Mouse (Mus musculus) heart, embryonic 10.5 days (tissue): Measurements from ENCODE around the gene Akr1a1. TPM values are rescaled to one million over a fixed set of nuclear protein-coding genes. Genes with fewer than 3 reads are reported as not detected.
"Not testable (repeated sequence)": the region's sequence is repeated elsewhere in the genome, so short reads cannot be mapped to it uniquely, and the experiment has no call there.

Experiments used
- DNase-seq: peaks from one replicate; pipeline ENCODE4 v3.0.0-alpha.2; 2017; ENCODE audit warnings: low spot score
- H3K27ac ChIP-seq: fragments of 300-500 bp; sonication (generic); 2 replicates; pipeline ENCODE4 v1.5.1; 2016; ENCODE audit warnings: mild to moderate bottlenecking
- H3K27me3 ChIP-seq: fragments of 300-500 bp; sonication (generic); 2 replicates; pipeline ENCODE4 v1.6.1; 2016; ENCODE audit warnings: mild to moderate bottlenecking; ENCODE audit not compliant: poor library complexity, insufficient read depth, severe bottlenecking
- H3K36me3 ChIP-seq: fragments of 300-500 bp; sonication (generic); 2 replicates; pipeline ENCODE4 v1.6.1; 2016; ENCODE audit warnings: mild to moderate bottlenecking, moderate library complexity
- H3K4me1 ChIP-seq: fragments of 300-500 bp; sonication (generic); 2 replicates; pipeline ENCODE4 v1.6.1; 2016; ENCODE audit warnings: mild to moderate bottlenecking
- H3K4me3 ChIP-seq: fragments of 300-500 bp; sonication (generic); 2 replicates; pipeline ENCODE4 v1.5.1; 2016; ENCODE audit warnings: mild to moderate bottlenecking, moderate library complexity
- H3K9me3 ChIP-seq: fragments of 300-500 bp; sonication (generic); 2 replicates; pipeline ENCODE4 v1.6.1; 2016; ENCODE audit warnings: mild to moderate bottlenecking, moderate library complexity
- WGBS: fragments of 180-500 bp; shearing (Covaris S2); methylation state at CpG from one replicate; pipeline ENCODE4 v1.1.7; 2016; 5-methylcytosine and 5-hydroxymethylcytosine counted together
- polyA plus RNA-seq: library from polyadenylated mRNA; unstranded; fragments of >200 nt; fragmentation: Nextera tagmentation; extraction: Ambion mirVana; gene quantifications from 2 replicates; pipeline ENCODE4 v1.2.1, GENCODE M21; 2016

The Akr1a1 gene
- polyA plus RNA-seq, 1 experiment from 2014 or later: 694 TPM

GRCm38 (mm10) chr4:116677808-116678207 lies 26.3 kb upstream of the Akr1a1 start:
- WGBS: 73% methylated on average over 1 of the region's 1 CpGs
- Histone ChIP-seq H3K9me3 (no peaks in the 10 kb centered on the region), H3K27ac (no peak overlapping the region), H3K36me3 (no peaks in the 10 kb centered on the region), H3K4me3 (no peak overlapping the region), H3K27me3 (no peaks in the 10 kb centered on the region), H3K4me1 (0 out of 2 replicates have a peak, but pooled peaks cover 2% of the 10 kb centered on the region)
- no peak for DNase-seq

GRCm38 (mm10) chr4:116676027-116676426 lies 24.5 kb upstream of the Akr1a1 start:
- Histone ChIP-seq H3K27me3 (no peaks in the 10 kb centered on the region), H3K36me3 (no peaks in the 10 kb centered on the region), H3K4me1 (0 out of 2 replicates have a peak, but pooled peaks cover 3% of the 10 kb centered on the region), H3K4me3 (no peak overlapping the region), H3K9me3 (no peaks in the 10 kb centered on the region), H3K27ac (no peak overlapping the region)
- DNase-seq: no peak
- 74% methylated on average over 3 of the region's 3 CpGs for WGBS

GRCm38 (mm10) chr4:116674761-116675160 lies 23.3 kb upstream of the Akr1a1 start:
- not testable (repeated sequence) for H3K27ac ChIP-seq, H3K4me1 ChIP-seq, H3K4me3 ChIP-seq, H3K27me3 ChIP-seq, DNase-seq, H3K36me3 ChIP-seq, H3K9me3 ChIP-seq
- 88% methylated on average over 6 of the region's 6 CpGs for WGBS

- H3K4me3 ChIP-seq: no peak overlapping the region
- 55% methylated on average over 2 of the region's 2 CpGs for WGBS
Measured at GRCm38 (mm10) chr4:116672785-116673184, 21.3 kb upstream of the Akr1a1 start.

GRCm38 (mm10) chr4:116669291-116669690 lies 17.8 kb upstream of the Akr1a1 start:
- H3K9me3 ChIP-seq: no peaks in the 10 kb centered on the region
- WGBS: 63% methylated on average over 2 of the region's 2 CpGs
- no peaks in the 10 kb centered on the region for H3K36me3 ChIP-seq
- no peaks in the 10 kb centered on the region for H3K27me3 ChIP-seq
- no peak overlapping the region for H3K27ac ChIP-seq
- no peak overlapping the region for H3K4me3 ChIP-seq
- H3K4me1 ChIP-seq: 0 out of 2 replicates have a peak, but pooled peaks cover 3% of the 10 kb centered on the region
- no peak for DNase-seq

More at GRCm38 (mm10) chr4:116672785-116673184, 21.3 kb upstream of the Akr1a1 start:
- H3K27ac ChIP-seq: no peak overlapping the region
- H3K27me3 ChIP-seq: no peaks in the 10 kb centered on the region
- 0 out of 2 replicates have a peak, but pooled peaks cover 3% of the 10 kb centered on the region for H3K4me1 ChIP-seq
- H3K9me3 ChIP-seq: no peaks in the 10 kb centered on the region
- no peaks in the 10 kb centered on the region for H3K36me3 ChIP-seq
- DNase-seq: no peak

- Histone ChIP-seq H3K27ac (no peak overlapping the region), H3K9me3 (no peaks in the 10 kb centered on the region), H3K4me1 (0 out of 2 replicates have a peak, but pooled peaks cover 3% of the 10 kb centered on the region), H3K4me3 (no peak overlapping the region), H3K36me3 (no peaks in the 10 kb centered on the region), H3K27me3 (no peaks in the 10 kb centered on the region)
- WGBS: 56% methylated on average over 3 of the region's 3 CpGs
- no peak for DNase-seq
Measured at GRCm38 (mm10) chr4:116668145-116668544, 16.7 kb upstream of the Akr1a1 start.

DNA sequence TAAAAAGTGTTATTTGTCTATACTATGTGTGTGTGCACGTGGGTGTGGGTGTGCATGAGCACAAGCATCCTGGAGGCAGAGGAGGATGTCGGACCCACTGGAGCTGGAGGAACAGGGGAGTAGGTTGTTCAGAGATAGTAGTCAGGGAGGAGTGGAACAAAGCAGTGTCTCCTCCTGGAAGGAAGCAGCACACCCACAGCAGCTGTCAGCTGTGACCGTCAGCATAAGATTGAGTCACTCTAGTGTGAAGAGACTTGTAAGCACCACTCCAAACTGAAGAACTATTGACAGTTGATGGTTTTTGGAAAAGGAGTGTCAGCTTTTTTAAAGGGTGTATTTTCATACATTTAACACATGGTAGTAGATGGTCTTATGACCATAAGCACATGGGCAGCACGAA lies 15.1 kb upstream of the Akr1a1 start:
- no peak overlapping the region for H3K27ac ChIP-seq
- H3K9me3 ChIP-seq: no peaks in the 10 kb centered on the region
- no peaks in the 10 kb centered on the region for H3K4me1 ChIP-seq
- no peak overlapping the region for H3K4me3 ChIP-seq
- no peaks in the 10 kb centered on the region for H3K36me3 ChIP-seq
- DNase-seq: no peak
- no peaks in the 10 kb centered on the region for H3K27me3 ChIP-seq
- 51% methylated on average over 4 of the region's 4 CpGs for WGBS

DNA sequence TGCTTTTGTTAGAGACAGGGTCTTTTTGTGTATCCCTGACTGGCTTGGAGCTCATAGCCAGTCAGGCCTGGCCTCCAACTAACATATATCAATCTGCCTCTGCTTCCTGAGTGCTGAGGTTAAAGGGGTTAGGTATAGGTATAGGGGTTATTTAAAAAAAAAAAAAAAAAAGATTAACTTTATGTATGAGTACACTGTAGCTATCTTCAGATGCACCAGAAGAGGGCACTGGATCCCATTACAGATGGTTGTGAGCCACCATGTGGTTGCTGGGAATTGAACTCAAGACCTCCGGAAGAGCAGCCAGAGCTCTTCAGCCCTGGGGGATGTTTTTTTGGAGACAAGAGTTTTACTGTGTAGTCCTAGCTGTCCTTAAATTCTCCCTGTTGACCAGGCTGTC lies 10.5 kb upstream of the Akr1a1 start:
- WGBS: 88% methylated on average over 1 of the region's 1 CpGs
- DNase-seq: no peak
- Histone ChIP-seq H3K4me3 (no peak overlapping the region), H3K27ac (no peak overlapping the region), H3K4me1 (no peaks in the 10 kb centered on the region), H3K27me3 (no peaks in the 10 kb centered on the region), H3K9me3 (no peaks in the 10 kb centered on the region), H3K36me3 (no peaks in the 10 kb centered on the region)

DNA sequence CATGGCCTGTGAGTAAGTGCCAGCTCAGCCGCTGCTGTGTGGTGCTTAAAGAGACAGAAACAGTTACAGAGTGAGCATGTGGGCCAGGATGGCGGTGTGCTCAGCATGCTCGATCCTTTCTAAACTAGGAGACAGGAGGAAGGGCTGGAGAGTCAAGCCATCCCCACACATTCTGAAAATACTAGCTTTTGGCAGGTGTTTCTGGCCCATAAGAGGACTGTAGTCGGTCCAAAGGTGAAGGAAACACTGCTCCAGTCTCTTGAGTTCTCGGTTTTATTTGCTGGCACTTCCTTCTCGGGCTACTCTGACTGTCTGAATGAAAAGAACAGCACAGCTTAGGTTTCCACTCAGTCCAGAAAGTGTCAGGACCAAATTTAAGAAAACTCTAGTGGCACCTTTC lies 9.3 kb upstream of the Akr1a1 start:
- no peaks in the 10 kb centered on the region for H3K36me3 ChIP-seq
- WGBS: 72% methylated on average over 6 of the region's 6 CpGs
- DNase-seq: no peak
- H3K27me3 ChIP-seq: no peaks in the 10 kb centered on the region
- H3K9me3 ChIP-seq: no peaks in the 10 kb centered on the region
- H3K27ac ChIP-seq: no peak overlapping the region
- H3K4me3 ChIP-seq: no peak overlapping the region
- 0 out of 2 replicates have a peak, but pooled peaks cover 5% of the 10 kb centered on the region for H3K4me1 ChIP-seq

GRCm38 (mm10) chr4:116659916-116660315 lies 8.4 kb upstream of the Akr1a1 start:
- H3K9me3 ChIP-seq, DNase-seq: not testable (repeated sequence)
- WGBS: 87% methylated on average over 6 of the region's 6 CpGs

GRCm38 (mm10) chr4:116659474-116659873 lies 8.0 kb upstream of the Akr1a1 start:
- Histone ChIP-seq H3K4me1 (0 out of 2 replicates have a peak, but pooled peaks cover 7% of the 10 kb centered on the region), H3K4me3 (no peak overlapping the region), H3K36me3 (no peaks in the 10 kb centered on the region), H3K9me3 (no peaks in the 10 kb centered on the region), H3K27me3 (no peaks in the 10 kb centered on the region), H3K27ac (no peak overlapping the region)
- WGBS: 81% methylated on average over 2 of the region's 2 CpGs
- no peak for DNase-seq

More at GRCm38 (mm10) chr4:116659916-116660315, 8.4 kb upstream of the Akr1a1 start:
- H3K4me3 ChIP-seq, H3K36me3 ChIP-seq, H3K27me3 ChIP-seq, H3K4me1 ChIP-seq, H3K27ac ChIP-seq: not testable (repeated sequence)

DNA sequence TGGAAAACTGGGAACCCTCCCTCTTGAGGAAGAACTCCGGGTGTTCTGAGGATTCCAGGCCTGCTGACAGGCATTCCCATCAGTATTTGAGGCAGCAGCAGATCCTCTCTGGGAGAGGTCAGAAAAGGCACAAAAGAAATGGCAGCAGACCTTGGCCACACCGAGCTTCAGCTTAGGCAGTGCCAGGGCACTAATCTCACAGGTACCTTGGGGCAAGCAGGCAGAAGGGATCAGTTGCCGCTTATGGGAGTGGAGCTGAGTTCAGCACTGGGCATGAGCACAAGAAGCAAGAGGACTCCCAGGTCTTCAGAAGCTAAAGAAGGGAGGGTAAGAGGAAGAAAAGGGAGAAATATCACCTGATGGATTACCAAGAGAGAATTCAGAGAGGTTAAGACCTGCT lies 6.5 kb upstream of the Akr1a1 start:
- H3K36me3 ChIP-seq: no peaks in the 10 kb centered on the region
- no peaks in the 10 kb centered on the region for H3K9me3 ChIP-seq
- H3K4me3 ChIP-seq: no peak overlapping the region
- no peak overlapping the region for H3K27ac ChIP-seq
- WGBS: 31% methylated on average over 3 of the region's 3 CpGs
- H3K27me3 ChIP-seq: no peaks in the 10 kb centered on the region
- DNase-seq: no peak
- 0 out of 2 replicates have a peak, but pooled peaks cover 7% of the 10 kb centered on the region for H3K4me1 ChIP-seq

- no peak for DNase-seq
- H3K36me3 ChIP-seq: no peaks in the 10 kb centered on the region
- H3K4me1 ChIP-seq: peaks cover 13% of the 10 kb centered on the region
- no peaks in the 10 kb centered on the region for H3K9me3 ChIP-seq
- H3K4me3 ChIP-seq: no peak overlapping the region
- H3K27me3 ChIP-seq: no peaks in the 10 kb centered on the region
- 53% methylated on average over 3 of the region's 3 CpGs for WGBS
- no peak overlapping the region for H3K27ac ChIP-seq
Measured at GRCm38 (mm10) chr4:116655658-116656057, 4.2 kb upstream of the Akr1a1 start.

- Histone ChIP-seq H3K9me3 (no peaks in the 10 kb centered on the region), H3K36me3 (no peaks in the 10 kb centered on the region), H3K27me3 (no peaks in the 10 kb centered on the region), H3K4me1 (peaks cover 15% of the 10 kb centered on the region), H3K27ac (no peak overlapping the region), H3K4me3 (no peak overlapping the region)
- DNase-seq: no peak
- WGBS: 51% methylated on average over 2 of the region's 2 CpGs
Measured at GRCm38 (mm10) chr4:116655100-116655499, 3.6 kb upstream of the Akr1a1 start.
